Mouse (Mus musculus): Measurements from ENCODE around the gene Ap2s1. TPM values are rescaled to one million over a fixed set of nuclear protein-coding genes. Genes with fewer than 3 reads are reported as not detected.

Ap2s1 gene
- polyA plus RNA-seq, 1 experiment: 118 TPM

DNA sequence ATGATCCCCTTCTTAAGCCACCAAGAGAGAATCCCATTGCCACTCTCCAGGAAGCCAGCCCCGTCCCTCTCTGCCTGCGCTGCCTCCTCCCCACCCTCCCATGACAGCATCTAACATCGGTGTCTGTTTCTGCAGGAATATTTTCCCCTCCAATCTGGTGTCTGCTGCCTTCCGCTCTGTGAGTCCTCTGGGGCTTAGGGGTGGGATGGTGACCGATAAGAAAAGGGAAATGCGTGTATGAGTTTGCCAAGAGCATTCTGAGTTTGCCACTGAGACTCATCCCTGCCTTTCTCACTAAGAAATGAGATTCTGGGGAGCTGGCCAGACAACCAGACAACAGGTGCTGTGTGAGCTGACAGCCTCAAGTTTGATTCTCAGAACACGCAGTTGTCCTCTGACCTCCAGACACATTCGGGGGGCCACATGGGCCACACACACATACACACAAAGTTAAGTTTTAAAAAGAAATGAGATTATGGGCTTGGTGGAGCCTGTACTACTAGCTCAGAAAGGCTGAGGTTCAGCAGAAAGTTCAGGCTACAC, 47.4 kb downstream of the Ap2s1 start:
- Histone ChIP-seq H3K27ac (ENCODE audit: insufficient read depth, low read length) (no peak overlapping the region), H3K4me1 (ENCODE audit: control insufficient read depth, insufficient read depth, low read length) (no peaks in the 10 kb centered on the region), H3K4me3 (ENCODE audit: insufficient read depth, low read length) (no peak overlapping the region)
- TF ChIP-seq POLR2A (IDR thresholded peaks at IDR 0.05; ENCODE audit: low read depth, low read length) (no peak), CTCF (IDR thresholded peaks at IDR 0.05; ENCODE audit: borderline replicate concordance, insufficient read depth, low read length) (no peak)

DNA sequence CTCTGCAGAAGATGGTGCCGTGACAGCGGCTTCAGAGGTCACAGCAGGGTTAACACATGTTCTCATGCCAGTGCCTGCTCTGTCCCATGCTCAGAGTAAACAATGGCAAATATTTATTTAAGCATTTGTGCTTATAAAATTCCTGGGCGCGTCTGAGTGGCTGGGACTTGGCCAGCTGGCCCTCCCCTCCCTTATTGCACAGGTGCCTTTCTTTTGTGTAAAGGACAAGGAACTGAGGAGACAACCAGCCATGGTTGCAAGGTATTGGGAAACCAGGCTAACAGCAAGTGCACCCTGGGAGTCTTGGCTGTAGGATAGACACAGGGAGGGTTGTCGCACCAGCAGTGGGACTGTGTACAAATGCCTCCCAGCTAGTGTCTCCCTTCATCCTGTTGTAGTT, 54.1 kb downstream of the Ap2s1 start:
- Histone ChIP-seq H3K27ac (ENCODE audit: insufficient read depth, low read length) (no peak overlapping the region), H3K4me1 (ENCODE audit: control insufficient read depth, insufficient read depth, low read length) (no peaks in the 10 kb centered on the region), H3K4me3 (ENCODE audit: insufficient read depth, low read length) (no peak overlapping the region)
- no peak for TF ChIP-seq POLR2A (IDR thresholded peaks at IDR 0.05; ENCODE audit: low read depth, low read length)
- no peak for TF ChIP-seq CTCF (IDR thresholded peaks at IDR 0.05; ENCODE audit: borderline replicate concordance, insufficient read depth, low read length)

DNA sequence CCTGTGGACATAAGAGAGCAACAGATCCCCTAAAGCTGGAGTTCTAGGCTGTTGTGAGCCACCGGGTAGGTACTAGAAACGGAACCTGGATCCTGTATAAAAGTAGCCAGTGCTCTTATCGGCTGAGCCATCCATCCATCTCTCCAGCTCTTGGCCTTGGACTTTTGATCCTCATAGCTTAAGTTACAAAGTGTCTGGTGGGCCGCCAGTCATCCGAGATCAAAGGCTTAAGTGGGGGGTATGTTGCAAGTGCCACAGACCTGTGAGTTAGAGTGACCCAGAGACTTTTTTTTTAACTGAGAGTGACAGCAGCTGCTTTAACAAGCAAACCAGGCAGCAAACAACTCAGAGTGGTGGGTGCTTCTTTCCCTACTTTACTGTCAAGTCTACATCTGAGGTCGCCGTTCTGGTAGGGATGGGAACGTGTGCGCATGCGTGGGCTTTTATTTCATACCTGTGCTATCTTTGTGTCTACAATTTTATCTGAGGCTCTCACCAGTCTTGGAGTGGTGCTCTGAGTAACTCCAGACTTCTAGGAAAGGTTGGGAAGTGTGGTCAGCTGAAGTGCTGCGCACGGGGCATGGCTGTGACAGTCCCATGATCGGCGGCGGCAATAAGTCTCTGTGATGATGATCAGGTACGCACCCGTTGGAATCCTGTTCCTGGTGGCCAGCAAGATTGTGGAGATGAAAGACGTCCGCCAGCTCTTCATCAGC, 55.0 kb downstream of the Ap2s1 start:
- TF ChIP-seq POLR2A (IDR thresholded peaks at IDR 0.05; ENCODE audit: low read depth, low read length) (no peak), CTCF (IDR thresholded peaks at IDR 0.05; ENCODE audit: borderline replicate concordance, insufficient read depth, low read length) (no peak)
- Histone ChIP-seq H3K4me1 (ENCODE audit: control insufficient read depth, insufficient read depth, low read length) (no peaks in the 10 kb centered on the region), H3K27ac (ENCODE audit: insufficient read depth, low read length) (no peak overlapping the region), H3K4me3 (ENCODE audit: insufficient read depth, low read length) (no peak overlapping the region)

DNA sequence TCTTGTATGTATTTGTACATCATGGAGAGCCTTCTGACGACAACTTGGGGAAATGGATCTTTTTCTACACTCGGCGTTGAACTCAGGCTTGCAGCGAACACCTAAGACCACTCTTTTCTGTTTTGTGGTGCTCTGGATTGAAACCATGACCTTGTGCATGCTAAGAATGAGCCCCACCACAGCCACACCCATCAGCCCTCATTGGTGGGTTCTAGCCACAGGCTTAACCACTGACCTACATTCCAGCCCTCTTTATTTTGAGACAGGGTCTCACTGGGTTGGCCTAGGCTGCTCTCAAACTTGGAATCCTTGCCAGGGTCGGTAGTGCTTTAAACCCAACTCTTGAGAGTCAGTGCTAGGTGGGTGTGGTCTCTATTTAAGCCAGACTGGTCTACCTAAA, 56.7 kb downstream of the Ap2s1 start:
- TF ChIP-seq POLR2A (IDR thresholded peaks at IDR 0.05; ENCODE audit: low read depth, low read length): no peak
- no peak for TF ChIP-seq CTCF (IDR thresholded peaks at IDR 0.05; ENCODE audit: borderline replicate concordance, insufficient read depth, low read length)
- Histone ChIP-seq H3K4me3 (ENCODE audit: insufficient read depth, low read length) (no peak overlapping the region), H3K4me1 (ENCODE audit: control insufficient read depth, insufficient read depth, low read length) (no peaks in the 10 kb centered on the region), H3K27ac (ENCODE audit: insufficient read depth, low read length) (no peak overlapping the region)

Other genes starting within 250 kb of the Ap2s1 start
- gene Arhgap35, start 123.4 kb upstream of the Ap2s1 start, polyA plus RNA-seq (2011; ENCODE audit: insufficient read length, low read depth, missing spikeins): 68.4 and 71.0 TPM in 2 replicates
- not detected in 2 replicates for gene Ceacam15, start 62.7 kb upstream of the Ap2s1 start, polyA plus RNA-seq (2011; ENCODE audit: insufficient read length, low read depth, missing spikeins)
- not detected in 2 replicates for gene Ceacam9, start 16.5 kb upstream of the Ap2s1 start, polyA plus RNA-seq (2011; ENCODE audit: insufficient read length, low read depth, missing spikeins)
- gene Slc1a5, start 42.9 kb downstream of the Ap2s1 start, polyA plus RNA-seq (2011; ENCODE audit: insufficient read length, low read depth, missing spikeins): 47.9 and 74.5 TPM in 2 replicates
- gene Strn4, start 77.5 kb downstream of the Ap2s1 start, polyA plus RNA-seq (2011; ENCODE audit: insufficient read length, low read depth, missing spikeins): 58.4 and 67.1 TPM in 2 replicates
- 21.0 and 25.2 TPM in 2 replicates for gene Fkrp, start 78.3 kb downstream of the Ap2s1 start, polyA plus RNA-seq (2011; ENCODE audit: insufficient read length, low read depth, missing spikeins)
- gene Prkd2, start 104.5 kb downstream of the Ap2s1 start, polyA plus RNA-seq (2011; ENCODE audit: insufficient read length, low read depth, missing spikeins): 17.2 and 17.8 TPM in 2 replicates
- 34.8 and 37.3 TPM in 2 replicates for gene Dact3, start 136.9 kb downstream of the Ap2s1 start, polyA plus RNA-seq (2011; ENCODE audit: insufficient read length, low read depth, missing spikeins)
- gene Gng8, start 153.4 kb downstream of the Ap2s1 start, polyA plus RNA-seq (2011; ENCODE audit: insufficient read length, low read depth, missing spikeins): 24.1 and 24.7 TPM in 2 replicates
- gene Ptgir, start 168.1 kb downstream of the Ap2s1 start, polyA plus RNA-seq (2011; ENCODE audit: insufficient read length, low read depth, missing spikeins): 1.4 and 1.6 TPM in 2 replicates
- gene Calm3, start 185.7 kb downstream of the Ap2s1 start, polyA plus RNA-seq (2011; ENCODE audit: insufficient read length, low read depth, missing spikeins): 520 and 588 TPM in 2 replicates
- 0.73 and 1.3 TPM in 2 replicates for gene Pnmal2, start 206.3 kb downstream of the Ap2s1 start, polyA plus RNA-seq (2011; ENCODE audit: insufficient read length, low read depth, missing spikeins)
- not detected in 2 replicates for gene Pnmal1, start 221.3 kb downstream of the Ap2s1 start, polyA plus RNA-seq (2011; ENCODE audit: insufficient read length, low read depth, missing spikeins)
- gene Gm42372, start 244.7 kb downstream of the Ap2s1 start, polyA plus RNA-seq (2011; ENCODE audit: insufficient read length, low read depth, missing spikeins): not detected in 2 replicates

Data from embryonic fibroblast, embryonic 13.5 days (primary cell).